Mouse (Mus musculus) lung, postnatal 4 days (tissue): ENCODE measurements around the gene Arnt.
A peak's percentile ranks its signal among the peaks of the same experiment; 100 is the strongest.

Source experiments
- DNase-seq, 2 experiments: peaks; one replicate each; pipeline ENCODE4 v3.0.0; 2021

Arnt gene

GRCm38 (mm10) chr3:95457758-95458157 lies 23.6 kb downstream of the Arnt start:
- no peak for DNase-seq

GRCm38 (mm10) chr3:95459381-95459780 lies 25.2 kb downstream of the Arnt start:
- no peak for DNase-seq

GRCm38 (mm10) chr3:95463852-95464251 lies 29.7 kb downstream of the Arnt start:
- DNase-seq, result no peak

- no peak for DNase-seq
Observed at GRCm38 (mm10) chr3:95478966-95479365, 44.8 kb downstream of the Arnt start.

- DNase-seq, result no peak
Observed at GRCm38 (mm10) chr3:95486421-95486820, 52.2 kb downstream of the Arnt start.

- DNase-seq, result no peak
Observed at GRCm38 (mm10) chr3:95488679-95489078, 54.5 kb downstream of the Arnt start.

GRCm38 (mm10) chr3:95490238-95490637 lies 56.0 kb downstream of the Arnt start:
- no peak for DNase-seq

GRCm38 (mm10) chr3:95494342-95494741 lies 60.2 kb downstream of the Arnt start:
- DNase-seq, result peak; percentile 48 to 75

- no peak for DNase-seq
Observed at GRCm38 (mm10) chr3:95498229-95498628, 64.0 kb downstream of the Arnt start.

GRCm38 (mm10) chr3:95499024-95499423 lies 64.8 kb downstream of the Arnt start, which contains the start of gene Ctsk:
Gene Ctsk, plus strand, starts transcription at chr3:95499256.
- DNase-seq, result no peak

GRCm38 (mm10) chr3:95499496-95500140 lies 65.4 kb downstream of the Arnt start:
- peak in 1 of 2 experiments; percentile 34 for DNase-seq

- no peak for DNase-seq
Observed at GRCm38 (mm10) chr3:95502312-95502711, 68.1 kb downstream of the Arnt start.

GRCm38 (mm10) chr3:95509348-95509747 lies 75.2 kb downstream of the Arnt start:
- no peak for DNase-seq

GRCm38 (mm10) chr3:95511611-95512180 lies 77.5 kb downstream of the Arnt start:
- peak; percentile 34 for DNase-seq

- DNase-seq, result no peak
Observed at GRCm38 (mm10) chr3:95516614-95517041, 82.4 kb downstream of the Arnt start.

GRCm38 (mm10) chr3:95517493-95517898 lies 83.3 kb downstream of the Arnt start:
- peak; percentile 62 to 80 for DNase-seq

GRCm38 (mm10) chr3:95518891-95519290 lies 84.7 kb downstream of the Arnt start:
- DNase-seq, result no peak

GRCm38 (mm10) chr3:95519315-95519714 lies 85.1 kb downstream of the Arnt start:
- DNase-seq, result no peak

- no peak for DNase-seq
Observed at GRCm38 (mm10) chr3:95520100-95520499, 85.9 kb downstream of the Arnt start.

- DNase-seq, result peak in 1 of 2 experiments; percentile 37
Observed at GRCm38 (mm10) chr3:95521168-95521567, 87.0 kb downstream of the Arnt start.

- peak in 1 of 2 experiments; percentile 21 for DNase-seq
Observed at GRCm38 (mm10) chr3:95523662-95524061, 89.5 kb downstream of the Arnt start.

- DNase-seq, result no peak
Observed at GRCm38 (mm10) chr3:95524673-95525072, 90.5 kb downstream of the Arnt start.

- DNase-seq, result no peak
Observed at GRCm38 (mm10) chr3:95526111-95526510, 91.9 kb downstream of the Arnt start.

- peak in 1 of 2 experiments; percentile 27 for DNase-seq
Observed at GRCm38 (mm10) chr3:95526622-95527211, 92.5 kb downstream of the Arnt start, which contains the start of gene Ctss. Gene Ctss, plus strand, starts transcription at chr3:95526786.
